Mouse (Mus musculus) CH12.LX (cell line): ENCODE results near the gene Gpx4. TPM values are rescaled to one million over a fixed set of nuclear protein-coding genes. Genes with fewer than 3 reads are reported as not detected.

Experiments
- DNase-seq: peaks from one replicate; pipeline ENCODE4 v3.0.0-alpha.2; 2013; ENCODE audit errors: extremely low read depth
- H3K27ac ChIP-seq: 2 replicates; pipeline ENCODE4 v1.5.1; 2012; ENCODE audit warnings: low read depth, mild to moderate bottlenecking, control low read depth, moderate library complexity; ENCODE audit not compliant: insufficient read depth
- H3K27me3 ChIP-seq: replicated peaks from 2 replicates; pipeline ENCODE3; 2012; ENCODE audit warnings: inconsistent platforms
- H3K36me3 ChIP-seq, 2 experiments: replicated peaks in 1 of 2; 2 replicates each; pipeline versions ENCODE3 to v1.6.1; 2012; ENCODE audit warnings: inconsistent platforms in 1 of 2, low read length in 1 of 2, mild to moderate bottlenecking in 1 of 2, mixed read lengths in 1 of 2, moderate library complexity in 1 of 2; ENCODE audit not compliant: control insufficient read depth in 1 of 2, insufficient read depth in 1 of 2
- H3K4me1 ChIP-seq, 2 experiments: 2 replicates each; pipeline ENCODE4 v1.6.1; 2012; ENCODE audit warnings: inconsistent platforms in 1 of 2, moderate library complexity in 1 of 2; ENCODE audit not compliant: insufficient read depth in 2 of 2, control insufficient read depth in 1 of 2
- H3K4me2 ChIP-seq: 2 replicates; pipeline ENCODE4 v1.6.1; 2012; ENCODE audit warnings: low read depth, mild to moderate bottlenecking, control low read depth; ENCODE audit not compliant: poor library complexity, insufficient read depth, severe bottlenecking
- H3K4me3 ChIP-seq, 3 experiments: fragments of 150-350 bp in 1 of 3; sonication (generic) in 1 of 3; replicated peaks in 1 of 3; 2 replicates each; pipeline versions ENCODE3 to v1.5.1; 2011 to 2012; ENCODE audit warnings: low read depth in 2 of 3, low read length in 2 of 3, mild to moderate bottlenecking in 2 of 3, moderate library complexity in 2 of 3, control low read depth in 1 of 3, improper control_type of control experiment in 1 of 3, inconsistent platforms in 1 of 3, mixed read lengths in 1 of 3; ENCODE audit not compliant: poor library complexity in 1 of 3
- H3K79me2 ChIP-seq: replicated peaks from 2 replicates; pipeline ENCODE4 v1.6.1; 2012; ENCODE audit warnings: mild to moderate bottlenecking, moderate library complexity; ENCODE audit not compliant: control insufficient read depth, poor library complexity, insufficient read depth, severe bottlenecking; ENCODE audit errors: extremely low read depth
- H3K9ac ChIP-seq: 2 replicates; pipeline ENCODE4 v1.6.1; 2012; ENCODE audit warnings: low read depth, mild to moderate bottlenecking, control low read depth, moderate library complexity; ENCODE audit not compliant: insufficient read depth
- H3K9me3 ChIP-seq: replicated peaks from 2 replicates; pipeline ENCODE3; 2012; ENCODE audit warnings: low read length, inconsistent platforms, mixed read lengths
- CHD1 ChIP-seq: IDR thresholded peaks from 2 replicates; pipeline ENCODE4 v1.6.1; 2012; ENCODE audit warnings: low read depth, low read length, improper control_type of control experiment, inconsistent platforms
- CTCF ChIP-seq, 2 experiments: IDR thresholded peaks in 1 of 2; conservative IDR thresholded peaks in 1 of 2; 2 replicates each; pipeline ENCODE4 v1.5.1; 2011 to 2012; ENCODE audit warnings: low read depth in 2 of 2, low read length in 2 of 2, improper control_type of control experiment in 1 of 2, inconsistent platforms in 1 of 2, mild to moderate bottlenecking in 1 of 2, moderate library complexity in 1 of 2
- EP300 ChIP-seq: IDR thresholded peaks from 2 replicates; pipeline ENCODE4 v1.6.1; 2011; ENCODE audit warnings: low read length, improper control_type of control experiment
- MAZ ChIP-seq: IDR thresholded peaks from 2 replicates; pipeline ENCODE4 v1.6.1; 2012; ENCODE audit warnings: low read depth, mild to moderate bottlenecking, inconsistent platforms, low read length, improper control_type of control experiment, moderate library complexity
- PAX5 ChIP-seq: IDR thresholded peaks from 2 replicates; pipeline ENCODE4 v1.6.1; 2012; ENCODE audit warnings: low read length, inconsistent platforms, mixed read lengths
- POLR2A ChIP-seq: IDR thresholded peaks from 2 replicates; pipeline ENCODE4 v1.6.1; 2011; ENCODE audit warnings: low read depth, mild to moderate bottlenecking, improper control_type of control experiment, low read length
- POLR2AphosphoS2 ChIP-seq: IDR thresholded peaks from 2 replicates; pipeline ENCODE4 v1.6.1; 2011; ENCODE audit warnings: low read depth, low read length, improper control_type of control experiment
- RAD21 ChIP-seq: IDR thresholded peaks from 2 replicates; pipeline ENCODE4 v1.6.1; 2011; ENCODE audit warnings: low read depth, mild to moderate bottlenecking, low read length, improper control_type of control experiment, moderate library complexity
- SIN3A ChIP-seq: IDR thresholded peaks from 2 replicates; pipeline ENCODE4 v1.6.1; 2012; ENCODE audit warnings: low read length, improper control_type of control experiment, inconsistent platforms
- SMC3 ChIP-seq: IDR thresholded peaks from 2 replicates; pipeline ENCODE4 v1.6.1; 2011; ENCODE audit warnings: low read depth, low read length, improper control_type of control experiment
- UBTF ChIP-seq: IDR thresholded peaks from 2 replicates; pipeline ENCODE4 v1.6.1; 2012; ENCODE audit warnings: low read depth, mild to moderate bottlenecking, inconsistent platforms, low read length, improper control_type of control experiment, moderate library complexity
- USF1 ChIP-seq: IDR thresholded peaks from 2 replicates; pipeline ENCODE4 v1.6.1; 2014; ENCODE audit warnings: low read depth, mild to moderate bottlenecking, inconsistent platforms, low read length, improper control_type of control experiment
- USF2 ChIP-seq: conservative IDR thresholded peaks from 2 replicates; pipeline ENCODE4 v1.6.1; 2011; ENCODE audit warnings: low read depth, low read length, improper control_type of control experiment
- ZC3H11A ChIP-seq: IDR thresholded peaks from 2 replicates; pipeline ENCODE4 v1.6.1; 2012; ENCODE audit warnings: low read depth, mild to moderate bottlenecking, inconsistent platforms, low read length, improper control_type of control experiment
- ZMIZ1 ChIP-seq: IDR thresholded peaks from 2 replicates; pipeline ENCODE4 v1.6.1; 2012; ENCODE audit warnings: low read depth, mild to moderate bottlenecking, inconsistent platforms, low read length, improper control_type of control experiment
- ZNF384 ChIP-seq: IDR thresholded peaks from 2 replicates; pipeline ENCODE4 v1.6.1; 2012; ENCODE audit warnings: low read depth, low read length, improper control_type of control experiment, inconsistent platforms
- dilution Hi-C: fragments of 300-500 bp; cut with MboI; formaldehyde crosslinking; loops from 2 replicates; pipeline ENCODE4 v1.14.3; 2020; ENCODE audit warnings: low sequenced_read_pairs; ENCODE audit not compliant: extremely low pct_unique_long_range_greater_than_20kb, extremely low pct_ligation_motif_present
- in situ Hi-C: fragments of 300-500 bp; cut with MboI; formaldehyde crosslinking; loops from 3 replicates; pipeline ENCODE4 v1.14.3; 2019; ENCODE audit warnings: low sequenced_read_pairs, low pct_ligation_motif_present, low pct_unique_long_range_greater_than_20kb, mixed read lengths
- polyA plus RNA-seq: library from polyadenylated mRNA; unstranded; fragments of >175 nt; gene quantifications from 2 replicates; pipeline ENCODE4 v1.2.1, GENCODE M21; 2012; ENCODE audit warnings: low read depth; ENCODE audit not compliant: insufficient read length
- total RNA-seq, 2 experiments: library from RNA; depleted of rRNA; stranded (reverse); fragments of 300-350 nt in 1 of 2; fragments of >200 nt in 1 of 2; gene quantifications; 2 replicates each; pipeline ENCODE4 v1.2.3; 2012 to 2014

The Gpx4 gene
- total and polyA plus RNA-seq, 3 experiments, result 332 to 459 (median 386) TPM

- Histone ChIP-seq H3K36me3 (peaks cover 58 to 74% of the 10 kb centered on the region in 2 experiments), H3K27ac (no peak overlapping the region), H3K4me3 (no peak overlapping the region), H3K79me2 (no peaks in the 10 kb centered on the region), H3K4me2 (no peak overlapping the region), H3K27me3 (no peaks in the 10 kb centered on the region), H3K9ac (no peak overlapping the region), H3K9me3 (no peaks in the 10 kb centered on the region), H3K4me1 (peaks cover 39 to 68% of the 10 kb centered on the region in 2 experiments)
- dilution Hi-C loops, result no loop called here
- TF ChIP-seq SMC3 (no peak), POLR2A (no peak), MAZ (no peak), USF1 (no peak), ZNF384 (no peak), CHD1 (no peak), UBTF (no peak), CTCF (conservative IDR thresholded peaks at IDR 0.05 in 1 of 2, IDR thresholded peaks at IDR 0.05 in 1 of 2; ENCODE audit: low read depth in 2 of 2, low read length in 2 of 2) (no peak), ZC3H11A (no peak), USF2 (no peak), EP300 (no peak)
- DNase-seq, result no peak
- in situ Hi-C loops, result no loop called here
Observed at GRCm38 (mm10) chr10:80028521-80028846, 18.5 kb upstream of the Gpx4 start.

- Histone ChIP-seq H3K4me2 (no peak overlapping the region), H3K4me3 (no peak overlapping the region), H3K36me3 (peaks cover 59 to 78% of the 10 kb centered on the region in 2 experiments), H3K27ac (no peak overlapping the region; the same call in 1 of the 2 replicates), H3K9ac (no peak overlapping the region), H3K79me2 (no peaks in the 10 kb centered on the region), H3K9me3 (no peaks in the 10 kb centered on the region), H3K27me3 (no peaks in the 10 kb centered on the region), H3K4me1 (peaks cover 38 to 68% of the 10 kb centered on the region in 2 experiments)
- dilution Hi-C loops, result no loop called here
- DNase-seq, result no peak
- TF ChIP-seq MAZ, result no peak
- no peak for TF ChIP-seq POLR2AphosphoS2
- no peak for TF ChIP-seq ZMIZ1
- no peak for TF ChIP-seq CTCF (conservative IDR thresholded peaks at IDR 0.05 in 1 of 2, IDR thresholded peaks at IDR 0.05 in 1 of 2; ENCODE audit: low read depth in 2 of 2, low read length in 2 of 2)
- TF ChIP-seq ZNF384, result no peak
- TF ChIP-seq SIN3A, result no peak
- TF ChIP-seq PAX5, result no peak
- no peak for TF ChIP-seq RAD21
- in situ Hi-C loops, result no loop called here
Observed at GRCm38 (mm10) chr10:80030191-80030590, 16.8 kb upstream of the Gpx4 start.
